Mouse (Mus musculus): Measurements from ENCODE around the gene Pbx2. TPM values are rescaled to one million over a fixed set of nuclear protein-coding genes. Genes with fewer than 3 reads are reported as not detected.

Pbx2 gene
- total RNA-seq, 2 experiments from 2014 or later, result 12.1 to 13.6 TPM

GRCm38 (mm10) chr17:34629796-34630603 lies 38.9 kb downstream of the Pbx2 start:
- DNase-seq, result no peak

GRCm38 (mm10) chr17:34630761-34631301 lies 39.8 kb downstream of the Pbx2 start:
- no peak for DNase-seq

- DNase-seq, result no peak
These were observed 40.6 kb downstream of the Pbx2 start for GRCm38 (mm10) chr17:34631647-34632046.

DNA sequence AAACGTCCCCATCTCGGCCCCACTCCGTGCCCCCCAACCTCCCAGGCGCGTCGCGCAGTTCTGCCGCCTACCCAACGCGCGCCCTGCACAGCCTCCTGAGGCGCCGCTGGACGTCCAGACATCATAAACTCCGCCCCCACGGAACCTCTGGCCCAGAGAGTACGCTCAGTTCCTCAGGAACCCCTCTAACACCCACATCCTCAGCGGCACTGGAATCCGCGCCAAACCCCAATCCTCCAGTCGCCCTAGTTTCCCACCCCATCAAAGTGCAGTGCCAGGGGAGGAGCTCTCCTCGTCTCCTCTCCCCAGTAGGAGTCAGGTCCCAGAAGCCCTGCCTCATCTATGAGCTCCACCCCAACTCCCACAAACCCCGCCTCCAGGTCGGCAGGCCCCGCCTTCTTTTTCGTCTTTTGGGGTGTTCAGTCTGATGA lies 41.2 kb downstream of the Pbx2 start:
- peak; percentile 80 for DNase-seq

DNA sequence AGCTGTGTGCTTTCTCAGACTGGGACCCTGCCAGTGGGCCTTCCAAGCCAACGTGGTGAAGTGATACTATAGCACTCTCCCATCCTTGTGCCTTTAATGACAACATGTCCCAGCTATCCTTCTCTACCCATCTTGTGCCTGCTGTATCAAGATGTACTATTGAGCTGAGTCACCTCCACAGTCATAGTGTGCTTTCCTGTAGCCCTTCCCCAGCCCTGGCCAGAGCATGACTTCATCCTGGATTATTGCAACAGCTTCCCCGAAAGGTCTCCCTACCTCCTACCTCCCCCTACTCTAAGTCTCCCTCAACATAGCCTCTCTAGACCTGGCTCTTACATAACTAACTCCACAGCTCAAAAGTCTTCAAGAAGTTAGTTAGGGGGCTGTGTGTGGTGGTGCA lies 44.6 kb downstream of the Pbx2 start:
- no peak for DNase-seq

DNA sequence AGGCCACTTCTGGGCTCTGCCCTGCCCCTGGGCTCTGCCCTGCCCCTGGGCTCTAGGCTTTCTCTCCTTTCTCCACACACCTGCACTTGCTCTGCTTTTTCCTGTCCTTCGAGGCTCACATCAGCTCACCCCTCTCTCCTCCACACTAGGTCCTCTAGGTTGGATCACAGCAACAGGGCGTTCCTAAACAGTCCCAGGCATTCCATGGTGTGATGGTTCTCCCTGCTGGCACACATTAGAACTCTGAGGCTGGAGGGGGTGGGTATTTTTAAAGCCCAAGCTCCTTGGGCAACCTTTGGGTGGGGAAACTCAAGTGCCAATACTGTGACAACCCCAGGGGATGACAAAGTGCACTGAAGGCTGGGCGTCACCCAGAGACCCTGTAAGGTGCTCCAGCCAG lies 46.4 kb downstream of the Pbx2 start:
- DNase-seq, result no peak

- DNase-seq, result no peak
These were observed 48.6 kb downstream of the Pbx2 start for GRCm38 (mm10) chr17:34639461-34640255.

DNA sequence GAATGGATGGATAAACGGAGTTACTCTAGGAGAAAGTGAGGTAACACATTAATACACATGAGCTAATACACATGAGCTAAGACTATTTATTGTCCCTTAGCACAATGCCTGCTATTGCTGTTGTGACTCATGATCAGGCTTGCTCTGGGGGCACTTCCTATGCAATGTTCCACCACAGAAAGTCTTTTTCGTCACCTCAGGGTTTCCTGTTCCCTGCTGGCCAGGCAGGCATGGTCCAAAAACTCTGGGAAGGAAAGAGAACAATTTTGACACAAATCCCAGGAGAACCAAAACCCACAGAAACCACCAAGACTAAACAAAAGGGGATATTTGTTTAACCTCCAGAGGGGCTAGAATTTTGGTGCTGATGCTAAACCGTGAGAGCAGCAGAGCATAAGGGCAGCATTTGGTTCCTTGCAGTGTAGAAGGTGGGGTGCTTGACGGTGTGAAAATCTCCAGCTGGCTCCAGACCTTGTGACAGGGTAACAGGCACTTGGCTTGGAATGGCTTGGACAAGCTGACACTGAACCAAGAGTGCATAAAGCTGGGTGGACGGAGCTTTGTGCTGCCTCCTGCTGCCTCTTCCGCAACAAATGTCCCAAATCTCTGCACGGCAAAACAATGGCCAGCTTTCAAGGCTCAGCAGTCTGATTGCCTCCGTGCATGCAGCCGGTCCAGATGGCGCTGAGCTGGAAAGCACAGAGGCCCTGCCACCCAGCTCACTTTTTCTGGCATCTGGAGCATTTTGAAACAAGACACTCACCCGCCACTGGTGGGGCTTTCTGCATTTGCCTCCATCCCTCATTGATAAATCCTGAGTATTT lies 49.9 kb downstream of the Pbx2 start:
- peak; percentile 47 for DNase-seq

GRCm38 (mm10) chr17:34641945-34642344 lies 50.9 kb downstream of the Pbx2 start:
- no peak for DNase-seq

DNA sequence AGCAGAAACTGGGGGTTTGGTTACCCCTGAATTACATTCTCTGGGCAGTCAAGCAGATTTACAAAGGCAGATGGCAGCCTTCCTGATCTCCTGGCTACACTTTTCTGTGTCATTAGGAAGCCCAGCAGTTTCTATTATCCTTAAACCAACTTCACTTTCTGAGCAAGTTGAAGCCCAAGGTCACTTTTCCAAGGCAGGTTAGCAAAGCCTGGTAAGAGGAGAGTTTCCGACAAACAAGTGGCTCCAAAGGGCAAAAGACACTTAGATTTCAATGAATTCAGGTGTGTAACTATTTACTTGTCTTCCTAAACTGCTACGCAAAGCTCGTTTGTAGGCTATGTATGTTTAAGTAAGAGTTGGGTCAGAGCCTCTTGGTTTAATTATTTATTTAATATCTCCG lies 52.3 kb downstream of the Pbx2 start:
- DNase-seq, result no peak

DNA sequence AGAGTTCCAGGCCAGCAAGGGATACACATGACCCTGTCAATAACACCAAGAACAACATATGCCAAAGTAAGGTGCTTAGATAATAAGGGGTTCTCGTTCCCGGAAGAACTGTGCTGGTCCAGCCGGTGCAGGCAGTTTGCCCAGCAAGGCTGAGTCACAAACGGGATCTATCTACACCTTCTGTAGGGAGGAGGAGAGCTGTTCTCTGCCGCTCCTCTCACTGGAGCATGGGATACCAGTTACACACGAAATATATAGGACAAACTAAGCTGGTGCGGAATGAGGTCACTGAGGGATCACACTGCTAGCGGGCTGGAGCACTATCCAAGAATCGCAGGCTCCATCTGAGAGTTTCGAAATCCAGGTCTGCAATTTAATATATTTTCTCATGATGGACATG lies 52.9 kb downstream of the Pbx2 start:
- no peak for DNase-seq

GRCm38 (mm10) chr17:34644608-34645007 lies 53.5 kb downstream of the Pbx2 start, which contains the start of gene Fkbpl:
TSS of gene Fkbpl (plus strand) at chr17:34644764.
- DNase-seq, result peak; percentile 93

GRCm38 (mm10) chr17:34645256-34645829 lies 54.3 kb downstream of the Pbx2 start:
- no peak for DNase-seq

DNA sequence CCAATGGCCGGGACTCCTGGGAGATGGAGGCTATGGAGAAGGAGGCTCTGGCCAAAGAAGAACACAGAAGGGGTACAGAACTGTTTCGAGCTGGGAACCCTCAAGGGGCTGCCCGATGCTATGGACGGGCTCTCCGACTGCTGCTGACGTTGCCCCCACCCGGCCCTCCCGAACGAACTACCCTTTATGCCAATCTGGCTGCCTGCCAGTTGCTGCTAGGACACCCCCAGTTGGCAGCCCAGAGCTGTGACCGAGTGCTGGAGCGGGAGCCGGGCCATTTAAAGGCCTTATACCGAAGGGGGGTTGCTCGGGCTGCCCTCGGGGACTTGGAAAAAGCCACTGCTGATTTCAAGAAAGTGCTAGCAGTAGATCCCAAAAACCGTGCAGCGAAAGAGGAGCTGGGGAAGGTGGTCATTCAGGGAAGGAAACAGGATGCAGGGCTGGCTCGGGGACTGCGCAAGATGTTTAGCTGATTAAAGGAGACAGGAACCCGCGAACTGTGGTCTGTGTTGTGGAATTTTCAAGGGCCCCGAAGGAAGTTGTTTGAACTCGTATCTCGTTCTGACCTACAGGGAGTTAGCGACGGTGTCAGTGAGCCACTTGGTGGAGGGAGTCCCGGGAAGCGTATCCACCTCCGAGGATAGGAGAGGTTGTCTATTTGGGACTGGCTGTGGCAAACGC lies 54.9 kb downstream of the Pbx2 start:
- no peak for DNase-seq

Other genes starting within 250 kb of the Pbx2 start
- gene Btnl2, start 236.4 kb upstream of the Pbx2 start, total RNA-seq (2021), result under 1 TPM; 0.31 to 0.43 TPM
- not detected for gene Btnl1, start 214.1 kb upstream of the Pbx2 start, total RNA-seq (2021)
- gene BC051142, start 192.4 kb upstream of the Pbx2 start, total RNA-seq (2021), result not detected
- not detected for gene Btnl4, start 113.9 kb upstream of the Pbx2 start, total RNA-seq (2021)
- not detected for gene Btnl6, start 73.9 kb upstream of the Pbx2 start, total RNA-seq (2021)
- gene Notch4, start 27.0 kb upstream of the Pbx2 start, total RNA-seq (2021), result 10 to 100 TPM; 11.3 to 12.4 TPM
- 1 to 10 TPM; 2.3 to 2.6 TPM for gene Gpsm3, start 1.5 kb upstream of the Pbx2 start, total RNA-seq (2021)
- gene Ager, start 6.6 kb downstream of the Pbx2 start, total RNA-seq (2021), result under 1 TPM in 1 of 2 experiments, not detected in 1; 0.24 TPM
- gene Rnf5, start 12.4 kb downstream of the Pbx2 start, total RNA-seq (2021), result 10 to 100 TPM; 16.4 to 19.2 TPM
- gene Agpat1, start 13.0 kb downstream of the Pbx2 start, total RNA-seq (2021), result 10 to 100 TPM; 53.6 to 56.9 TPM
- gene Egfl8, start 24.7 kb downstream of the Pbx2 start, total RNA-seq (2021), result 1 to 10 TPM; 2.8 to 3.1 TPM
- 10 to 100 TPM; 37.2 to 43.0 TPM for gene Ppt2, start 37.2 kb downstream of the Pbx2 start, total RNA-seq (2021)
- gene Prrt1, start 38.3 kb downstream of the Pbx2 start, total RNA-seq (2021), result 1 to 10 TPM in 1 of 2 experiments, under 1 TPM in 1; 0.35 to 1.5 TPM
- 1 to 10 TPM; 5.9 to 7.0 TPM for gene Fkbpl, start 53.5 kb downstream of the Pbx2 start, total RNA-seq (2021)
- gene Atf6b, start 55.9 kb downstream of the Pbx2 start, total RNA-seq (2021), result 1 to 10 TPM; 7.1 to 7.2 TPM
- gene Tnxb, start 79.3 kb downstream of the Pbx2 start, total RNA-seq (2021), result 10 to 100 TPM; 38.3 to 50.5 TPM
- gene C4b, start 152.6 kb downstream of the Pbx2 start, total RNA-seq (2021), result 10 to 100 TPM in 1 of 2 experiments, 1 to 10 TPM in 1; 1.1 to 22.1 TPM
- gene Cyp21a1, start 213.3 kb downstream of the Pbx2 start, total RNA-seq (2021), result under 1 TPM in 1 of 2 experiments, not detected in 1; 0.16 TPM
- gene Stk19, start 245.7 kb downstream of the Pbx2 start, total RNA-seq (2021), result 1 to 10 TPM; 7.0 to 7.2 TPM
- 10 to 100 TPM in 1 of 2 experiments, 1 to 10 TPM in 1; 7.6 to 10.5 TPM for gene Dxo, start 245.8 kb downstream of the Pbx2 start, total RNA-seq (2021)

Measured in gastrocnemius, postnatal 25 days (tissue).